Mouse (Mus musculus) stomach, embryonic 15.5 days (tissue): Measurements from ENCODE around the gene Nxph3. TPM values are rescaled to one million over a fixed set of nuclear protein-coding genes. Genes with fewer than 3 reads are reported as not detected.

Experiments used
- ATAC-seq: fragments of 200-750 bp; cut with Nextera tagmentation; 2 replicates; pipeline ENCODE4 v1.8.0; 2017; ENCODE audit warnings: low read depth, moderate number of reproducible peaks, moderate TSS enrichment; ENCODE audit not compliant: insufficient read depth, low FRiP score
- H3K27ac ChIP-seq: fragments of 300-500 bp; sonication (generic); 2 replicates; pipeline ENCODE4 v1.5.1; 2015; ENCODE audit warnings: mild to moderate bottlenecking, inconsistent platforms
- H3K27me3 ChIP-seq: fragments of 300-500 bp; sonication (generic); replicated peaks from 2 replicates; pipeline ENCODE4 v1.6.1; 2015; ENCODE audit warnings: inconsistent platforms
- H3K36me3 ChIP-seq: fragments of 300-500 bp; sonication (generic); 2 replicates; pipeline ENCODE4 v1.6.1; 2015; ENCODE audit warnings: inconsistent platforms
- H3K4me1 ChIP-seq: fragments of 300-500 bp; sonication (generic); 2 replicates; pipeline ENCODE4 v1.6.1; 2015; ENCODE audit warnings: inconsistent platforms
- H3K4me2 ChIP-seq: fragments of 300-500 bp; sonication (generic); 2 replicates; pipeline ENCODE4 v1.6.1; 2015; ENCODE audit warnings: mild to moderate bottlenecking, inconsistent platforms
- H3K4me3 ChIP-seq: fragments of 300-500 bp; sonication (generic); replicated peaks from 2 replicates; pipeline ENCODE4 v1.5.1; 2015; ENCODE audit warnings: inconsistent platforms
- H3K9ac ChIP-seq: fragments of 300-500 bp; sonication (generic); 2 replicates; pipeline ENCODE4 v1.6.1; 2015; ENCODE audit warnings: inconsistent platforms
- H3K9me3 ChIP-seq: fragments of 300-500 bp; sonication (generic); 2 replicates; pipeline ENCODE4 v1.6.1; 2016; ENCODE audit warnings: inconsistent platforms
- WGBS: fragments of 180-500 bp; shearing (Covaris S2); methylation state at CpG from one replicate; pipeline ENCODE4 v1.1.7; 2015; 5-methylcytosine and 5-hydroxymethylcytosine counted together
- polyA plus RNA-seq: library from polyadenylated mRNA; unstranded; fragments of >200 nt; fragmentation: Nextera tagmentation; extraction: Ambion mirVana; gene quantifications from 2 replicates; pipeline ENCODE4 v1.2.1, GENCODE M21; 2015

Gene Nxph3
- polyA plus RNA-seq, 1 experiment from 2014 or later: 0.83 TPM

GRCm38 (mm10) chr11:95515376-95516323, 1.3 kb upstream of the Nxph3 start:
- Histone ChIP-seq H3K9ac (no peak overlapping the region), H3K9me3 (no peaks in the 10 kb centered on the region), H3K4me2 (peak overlapping the region; percentile 98; the same call in 1 of the 2 replicates), H3K4me1 (peaks cover 26% of the 10 kb centered on the region), H3K36me3 (no peaks in the 10 kb centered on the region), H3K27me3 (peaks cover 39% of the 10 kb centered on the region), H3K27ac (no peak overlapping the region), H3K4me3 (no peak overlapping the region)
- no peak for ATAC-seq
- 52% methylated on average over 17 of the region's 17 CpGs for WGBS

- peaks cover 39% of the 10 kb centered on the region for H3K27me3 ChIP-seq
- no peak for ATAC-seq
Measured at GRCm38 (mm10) chr11:95513461-95514297, 691 bp downstream of the Nxph3 start.

GRCm38 (mm10) chr11:95512383-95512782, 2.0 kb downstream of the Nxph3 start:
- Histone ChIP-seq H3K36me3 (no peaks in the 10 kb centered on the region), H3K4me2 (no peak overlapping the region), H3K9me3 (no peaks in the 10 kb centered on the region), H3K27ac (no peak overlapping the region), H3K4me1 (peaks cover 30% of the 10 kb centered on the region), H3K9ac (no peak overlapping the region), H3K27me3 (peaks cover 39% of the 10 kb centered on the region), H3K4me3 (no peak overlapping the region)
- ATAC-seq: no peak
- 78% methylated on average over 6 of the region's 6 CpGs for WGBS

More at GRCm38 (mm10) chr11:95513461-95514297, 691 bp downstream of the Nxph3 start:
- Histone ChIP-seq H3K9me3 (no peaks in the 10 kb centered on the region), H3K27ac (no peak overlapping the region), H3K4me1 (peaks cover 30% of the 10 kb centered on the region), H3K4me3 (peak overlapping the region; percentile 57), H3K4me2 (peak overlapping the region; percentile 98), H3K36me3 (no peaks in the 10 kb centered on the region), H3K9ac (peak overlapping the region; percentile 26; the same call in 1 of the 2 replicates)
- WGBS: 2% methylated on average over 65 of the region's 66 CpGs

GRCm38 (mm10) chr11:95511919-95512318, 2.5 kb downstream of the Nxph3 start:
- H3K4me2 ChIP-seq: no peak overlapping the region
- peaks cover 39% of the 10 kb centered on the region for H3K27me3 ChIP-seq
- no peak overlapping the region for H3K27ac ChIP-seq
- no peak overlapping the region for H3K9ac ChIP-seq
- H3K4me1 ChIP-seq: peaks cover 29% of the 10 kb centered on the region
- no peak overlapping the region for H3K4me3 ChIP-seq
- no peak for ATAC-seq
- 91% methylated on average over 1 of the region's 1 CpGs for WGBS
- H3K9me3 ChIP-seq: no peaks in the 10 kb centered on the region
- no peaks in the 10 kb centered on the region for H3K36me3 ChIP-seq

GRCm38 (mm10) chr11:95510631-95511030, 3.7 kb downstream of the Nxph3 start:
- Histone ChIP-seq H3K9ac (no peak overlapping the region), H3K9me3 (no peaks in the 10 kb centered on the region), H3K4me3 (no peak overlapping the region), H3K4me1 (peaks cover 26% of the 10 kb centered on the region), H3K27ac (no peak overlapping the region), H3K27me3 (peaks cover 32% of the 10 kb centered on the region), H3K36me3 (no peaks in the 10 kb centered on the region), H3K4me2 (no peak overlapping the region)
- no peak for ATAC-seq
- WGBS: 84% methylated on average over 12 of the region's 12 CpGs

- 75% methylated on average over 6 of the region's 6 CpGs for WGBS
- Histone ChIP-seq H3K9me3 (no peaks in the 10 kb centered on the region), H3K4me2 (no peak overlapping the region), H3K36me3 (no peaks in the 10 kb centered on the region), H3K27me3 (peaks cover 18% of the 10 kb centered on the region), H3K4me1 (peaks cover 13% of the 10 kb centered on the region), H3K9ac (no peak overlapping the region), H3K27ac (no peak overlapping the region), H3K4me3 (no peak overlapping the region)
- no peak for ATAC-seq
Measured at GRCm38 (mm10) chr11:95509126-95509717, 5.1 kb downstream of the Nxph3 start.

GRCm38 (mm10) chr11:95508211-95508926, 6.0 kb downstream of the Nxph3 start:
- peaks cover 11% of the 10 kb centered on the region for H3K4me1 ChIP-seq
- H3K4me2 ChIP-seq: peak overlapping the region; percentile 40
- H3K36me3 ChIP-seq: no peaks in the 10 kb centered on the region
- WGBS: 31% methylated on average over 13 of the region's 13 CpGs
- H3K9me3 ChIP-seq: no peaks in the 10 kb centered on the region
- H3K27ac ChIP-seq: no peak overlapping the region
- ATAC-seq: no peak
- peak overlapping the region; percentile 15; the same call in 1 of the 2 replicates for H3K4me3 ChIP-seq
- H3K9ac ChIP-seq: no peak overlapping the region
- peaks cover 10% of the 10 kb centered on the region for H3K27me3 ChIP-seq

GRCm38 (mm10) chr11:95507785-95508184, 6.6 kb downstream of the Nxph3 start:
- Histone ChIP-seq H3K36me3 (no peaks in the 10 kb centered on the region), H3K27me3 (peaks cover 5% of the 10 kb centered on the region; the same call in 1 of the 2 replicates), H3K4me1 (0 out of 2 replicates have a peak, but pooled peaks cover 10% of the 10 kb centered on the region), H3K4me3 (no peak overlapping the region), H3K4me2 (no peak overlapping the region), H3K9ac (no peak overlapping the region), H3K27ac (no peak overlapping the region), H3K9me3 (no peaks in the 10 kb centered on the region)
- no peak for ATAC-seq
- 73% methylated on average over 5 of the region's 5 CpGs for WGBS

- Histone ChIP-seq H3K4me1 (0 out of 2 replicates have a peak, but pooled peaks cover 10% of the 10 kb centered on the region), H3K4me2 (no peak overlapping the region), H3K36me3 (no peaks in the 10 kb centered on the region), H3K27me3 (peaks cover 5% of the 10 kb centered on the region; the same call in 1 of the 2 replicates), H3K4me3 (no peak overlapping the region), H3K27ac (no peak overlapping the region), H3K9me3 (no peaks in the 10 kb centered on the region), H3K9ac (no peak overlapping the region)
- no peak for ATAC-seq
- WGBS: 52% methylated on average over 12 of the region's 12 CpGs
Measured at GRCm38 (mm10) chr11:95507041-95507716, 7.2 kb downstream of the Nxph3 start.

GRCm38 (mm10) chr11:95504271-95504731, 10.1 kb downstream of the Nxph3 start:
- no peaks in the 10 kb centered on the region for H3K9me3 ChIP-seq
- H3K4me2 ChIP-seq: no peak overlapping the region
- no peak overlapping the region for H3K4me3 ChIP-seq
- H3K27ac ChIP-seq: no peak overlapping the region
- 0 out of 2 replicates have a peak, but pooled peaks cover 10% of the 10 kb centered on the region for H3K4me1 ChIP-seq
- 73% methylated on average over 6 of the region's 6 CpGs for WGBS
- no peaks in the 10 kb centered on the region for H3K27me3 ChIP-seq
- H3K36me3 ChIP-seq: no peaks in the 10 kb centered on the region
- no peak for ATAC-seq
- H3K9ac ChIP-seq: no peak overlapping the region
